8 mouse cellular contexts compared by ENCODE assay signal in the genomic region with DNA sequence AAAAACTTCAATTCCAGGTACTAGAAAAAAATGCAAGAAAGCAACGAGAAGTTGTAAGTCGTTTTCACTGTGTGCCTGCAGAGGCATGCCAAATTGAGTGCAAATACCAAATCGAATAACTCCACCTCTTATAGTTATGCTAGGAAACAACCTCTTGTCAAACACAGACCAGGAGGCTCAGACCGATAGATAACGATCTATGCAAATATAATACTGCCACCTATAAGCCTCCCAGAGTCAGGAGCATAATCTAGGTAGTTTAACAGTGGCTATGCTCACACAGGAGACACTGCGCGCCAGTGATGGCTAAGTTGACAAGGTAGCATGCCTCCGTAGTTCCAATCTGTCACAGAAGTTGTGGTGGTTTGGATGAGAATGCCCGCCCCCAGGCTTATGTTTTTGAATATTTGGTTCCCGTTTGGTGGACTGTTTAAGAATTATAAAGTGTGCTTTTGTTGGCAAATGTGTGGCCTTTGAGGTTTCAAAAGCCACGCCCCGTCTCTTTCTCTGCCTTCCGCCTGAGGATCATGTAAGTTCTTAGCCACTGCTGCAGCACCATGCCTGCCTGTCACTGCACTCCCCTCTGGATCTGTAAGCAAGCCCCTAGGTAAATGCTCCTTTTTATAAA. TPM values are rescaled to one million over a fixed set of nuclear protein-coding genes. Genes with fewer than 3 reads are reported as not detected.
DNase-seq lines count a peak whose midpoint lies in the region; ATAC-seq and TF ChIP-seq lines count a peak whose summit lies in the region.

No protein-coding gene starts in this region.

- TF ChIP-seq EP300 in liver, postnatal 0 days (IDR thresholded peaks at IDR 0.05; ENCODE audit: low read depth) = no peak

- no peak for TF ChIP-seq CTCF in liver, postnatal 0 days (IDR thresholded peaks at IDR 0.05; ENCODE audit: low read depth)

- no peak for DNase-seq in lung, postnatal 25 days (ENCODE audit: low spot score)
- no peak for DNase-seq in liver, postnatal 0 days
- peak; percentile 30 for DNase-seq in thymus, postnatal 0 days (ENCODE audit: low spot score)
- no peak for DNase-seq in cerebellum, adult 18-20 months
- DNase-seq in urinary bladder, adult 2 months (ENCODE audit: low spot score) = no peak

- H3K9me3 ChIP-seq in lung, embryonic 15.5 days = no peaks in the 10 kb centered on the region
- H3K9me3 ChIP-seq in forebrain, embryonic 15.5 days = no peaks in the 10 kb centered on the region
- H3K9me3 ChIP-seq in liver, postnatal 0 days (ENCODE audit: low read length) = no peaks in the 10 kb centered on the region

- peak overlapping the region; percentile 74 for H3K4me2 ChIP-seq in lung, embryonic 15.5 days
- H3K4me2 ChIP-seq in forebrain, embryonic 15.5 days (replicated peaks) = peak overlapping the region; percentile 57
- peak overlapping the region; percentile 93 for H3K4me2 ChIP-seq in liver, postnatal 0 days (ENCODE audit: low read depth, low read length)

- H3K27ac ChIP-seq in lung, embryonic 15.5 days = no peak overlapping the region
- no peak overlapping the region for H3K27ac ChIP-seq in forebrain, embryonic 15.5 days (replicated peaks)
- H3K27ac ChIP-seq in liver, postnatal 0 days (ENCODE audit: low read depth) = no peak overlapping the region

- ATAC-seq in lung, embryonic 15.5 days (ENCODE audit: borderline replicate concordance, extremely low read depth, low FRiP score, low TSS enrichment) = no peak
- ATAC-seq in forebrain, embryonic 15.5 days (replicated peaks) = no peak
- ATAC-seq in liver, postnatal 0 days = no peak
- no peak for ATAC-seq in cerebellum, adult (ENCODE audit: insufficient number of reproducible peaks, low FRiP score, low TSS enrichment)

- H3K36me3 ChIP-seq in lung, embryonic 15.5 days = no peaks in the 10 kb centered on the region; the same call in 1 of the 2 replicates
- H3K36me3 ChIP-seq in forebrain, embryonic 15.5 days = 0 out of 2 replicates have a peak, but pooled peaks cover 2% of the 10 kb centered on the region
- H3K36me3 ChIP-seq in liver, postnatal 0 days (replicated peaks; ENCODE audit: insufficient read depth, low read length) = no peaks in the 10 kb centered on the region; the same call in 1 of the 2 replicates

- H3K4me1 ChIP-seq in lung, embryonic 15.5 days = peaks cover 8% of the 10 kb centered on the region
- H3K4me1 ChIP-seq in forebrain, embryonic 15.5 days = peaks cover 12% of the 10 kb centered on the region
- peaks cover 8% of the 10 kb centered on the region; the same call in 1 of the 2 replicates for H3K4me1 ChIP-seq in liver, postnatal 0 days (ENCODE audit: insufficient read depth)

- H3K4me3 ChIP-seq in lung, embryonic 15.5 days = peak overlapping the region; percentile 64; the same call in 1 of the 2 replicates
- H3K4me3 ChIP-seq in forebrain, embryonic 15.5 days = peak overlapping the region; percentile 65; the same call in 1 of the 2 replicates
- peak overlapping the region; percentile 72 for H3K4me3 ChIP-seq in liver, postnatal 0 days (ENCODE audit: low read depth, low read length)

- WGBS in lung, embryonic 15.5 days = 37% methylated on average over 13 of the region's 13 CpGs
- 44% methylated on average over 13 of the region's 13 CpGs for WGBS in forebrain, embryonic 15.5 days
- 23% methylated on average over 13 of the region's 13 CpGs for WGBS in liver, postnatal 0 days (ENCODE audit: insufficient replicate concordance)

- no peaks in the 10 kb centered on the region for H3K27me3 ChIP-seq in lung, embryonic 15.5 days
- no peaks in the 10 kb centered on the region; the same call in 1 of the 2 replicates for H3K27me3 ChIP-seq in forebrain, embryonic 15.5 days
- no peaks in the 10 kb centered on the region for H3K27me3 ChIP-seq in liver, postnatal 0 days (ENCODE audit: insufficient read depth, low read length)

- H3K9ac ChIP-seq in lung, embryonic 15.5 days = no peak overlapping the region
- H3K9ac ChIP-seq in forebrain, embryonic 15.5 days (replicated peaks) = no peak overlapping the region
- H3K9ac ChIP-seq in liver, postnatal 0 days (replicated peaks) = no peak overlapping the region

RNA-seq across cellular contexts. Expression of a gene that starts 0.7 kb away (rescaled TPM):
- polyA plus RNA-seq in lung, embryonic 15.5 days (2015; fragmentation: Nextera tagmentation; extraction: Ambion mirVana) = 7.4 and 9.2 TPM in 2 replicates
- polyA plus RNA-seq in forebrain, embryonic 15.5 days (2015; fragmentation: Nextera tagmentation; extraction: Ambion mirVana) = 6.9 and 7.8 TPM in 2 replicates
- polyA plus RNA-seq in liver, postnatal 0 days (2015; fragmentation: Nextera tagmentation; extraction: Ambion mirVana) = 1.3 and 1.6 TPM in 2 replicates
- polyA plus RNA-seq in thymus, postnatal 0 days (2015; fragmentation: Nextera tagmentation; extraction: Ambion mirVana) = 5.7 and 7.7 TPM in 2 replicates
- polyA plus RNA-seq in urinary bladder, adult 2 months (2012; rRNA removed) = 15.1 and 16.0 TPM in 2 replicates

RNA-seq across cellular contexts. Expression of a gene that starts 18.5 kb away (rescaled TPM):
- 0.47 TPM in 1 of 2 replicates, not detected in the other for polyA plus RNA-seq in lung, embryonic 15.5 days (2015; fragmentation: Nextera tagmentation; extraction: Ambion mirVana)
- 0.45 and 0.66 TPM in 2 replicates for polyA plus RNA-seq in forebrain, embryonic 15.5 days (2015; fragmentation: Nextera tagmentation; extraction: Ambion mirVana)
- 0.13 TPM in 1 of 2 replicates, not detected in the other for polyA plus RNA-seq in liver, postnatal 0 days (2015; fragmentation: Nextera tagmentation; extraction: Ambion mirVana)
- 0.12 and 0.23 TPM in 2 replicates for polyA plus RNA-seq in thymus, postnatal 0 days (2015; fragmentation: Nextera tagmentation; extraction: Ambion mirVana)
- polyA plus RNA-seq in urinary bladder, adult 2 months (2012; rRNA removed) = 0.06 and 0.10 TPM in 2 replicates

RNA-seq across cellular contexts. Expression of a gene that starts 28.1 kb away (rescaled TPM):
- 125 and 134 TPM in 2 replicates for polyA plus RNA-seq in lung, embryonic 15.5 days (2015; fragmentation: Nextera tagmentation; extraction: Ambion mirVana)
- polyA plus RNA-seq in forebrain, embryonic 15.5 days (2015; fragmentation: Nextera tagmentation; extraction: Ambion mirVana) = 64.2 and 64.8 TPM in 2 replicates
- polyA plus RNA-seq in liver, postnatal 0 days (2015; fragmentation: Nextera tagmentation; extraction: Ambion mirVana) = 22.6 TPM in 2 replicates
- 48.3 and 49.5 TPM in 2 replicates for polyA plus RNA-seq in thymus, postnatal 0 days (2015; fragmentation: Nextera tagmentation; extraction: Ambion mirVana)
- 35.4 and 45.9 TPM in 2 replicates for polyA plus RNA-seq in urinary bladder, adult 2 months (2012; rRNA removed)
